Mouse (Mus musculus): ENCODE results near the gene Gm21876.
"Not testable (repeated sequence)": the region's sequence is repeated elsewhere in the genome, so short reads cannot be mapped to it uniquely, and the experiment has no call there.

The Gm21876 gene

DNA sequence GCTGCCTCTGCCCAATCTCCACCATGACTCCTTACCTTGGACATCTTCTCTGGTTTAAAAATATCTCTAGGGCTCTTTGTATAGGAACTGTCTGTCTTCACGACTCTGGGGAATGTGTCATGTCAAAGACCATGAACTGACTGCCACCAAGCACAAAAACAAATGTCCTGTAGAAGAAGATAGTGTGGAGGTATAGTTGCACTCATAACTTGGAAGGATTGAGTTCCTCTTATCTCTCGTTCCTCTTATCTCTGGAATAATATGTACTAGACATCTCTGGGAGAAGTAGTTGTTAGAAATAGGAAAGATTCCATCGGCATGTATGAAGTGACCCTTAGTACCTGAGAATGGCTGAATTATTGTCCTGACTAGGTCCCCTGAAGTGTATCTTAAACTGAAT is at the start of gene Gm21876:
Gene Gm21876 (minus strand): TSS at position 101 of the 400 bp plus-strand sequence.
- DNase-seq (ENCODE audit: low spot score) = no peak

DNA sequence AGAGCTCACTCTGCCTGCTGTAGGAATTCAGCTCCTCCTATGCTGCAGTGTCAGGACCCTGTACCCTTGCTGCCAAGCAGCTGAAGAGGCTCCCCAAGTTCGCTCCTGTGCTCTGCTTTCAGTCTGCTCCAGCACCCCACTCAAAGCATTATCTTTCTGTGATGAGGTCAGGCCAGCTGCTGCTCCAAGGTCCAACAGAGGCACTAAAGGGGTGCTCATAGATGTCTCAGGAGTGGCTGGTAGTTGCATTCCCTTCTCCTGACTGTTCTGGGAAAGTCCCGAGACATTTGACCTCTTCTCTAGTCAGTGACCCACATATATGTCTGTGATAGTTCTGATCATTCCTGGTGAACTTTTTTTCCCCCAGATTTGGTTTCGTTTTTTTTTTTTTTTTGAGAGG is 45.0 kb upstream of the Gm21876 start:
- DNase-seq (ENCODE audit: low spot score) = no peak

DNA sequence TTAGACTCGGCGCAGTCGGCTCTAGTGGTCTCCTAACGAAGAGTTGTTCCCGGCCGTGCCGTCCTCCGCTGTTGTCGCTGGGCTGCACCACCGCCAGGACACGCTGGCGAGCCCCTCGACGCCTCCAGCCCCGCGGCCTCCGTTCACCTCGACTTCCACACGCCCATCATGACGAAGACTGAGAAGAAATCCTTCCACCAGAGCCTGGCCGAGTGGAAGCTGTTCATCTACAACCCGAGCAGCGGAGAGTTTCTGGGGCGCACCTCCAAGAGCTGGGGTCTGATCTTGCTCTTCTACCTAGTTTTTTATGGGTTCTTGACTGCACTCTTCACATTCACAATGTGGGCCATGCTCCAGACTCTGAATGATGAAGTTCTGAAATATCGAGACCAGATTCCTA is 28.8 kb downstream of the Gm21876 start:
- not testable (repeated sequence) for DNase-seq (ENCODE audit: low spot score)
